Mouse (Mus musculus) gastrocnemius, adult 2 months (tissue): ENCODE data around the gene Arrb1. TPM values are rescaled to one million over a fixed set of nuclear protein-coding genes. Genes with fewer than 3 reads are reported as not detected.
A peak's percentile ranks its signal among the peaks of the same experiment; 100 is the strongest.

ENCODE experiments used
- DNase-seq: peaks from one replicate; pipeline ENCODE4 v3.0.0; 2022
- H3K27ac ChIP-seq: fragments of 200-600 bp; 2 replicates; pipeline ENCODE4 v1.8.1; 2022; ENCODE audit warnings: mild to moderate bottlenecking
- H3K4me3 ChIP-seq: fragments of 200-600 bp; 2 replicates; pipeline ENCODE4 v1.8.1; 2022; ENCODE audit warnings: mild to moderate bottlenecking, moderate library complexity
- CTCF ChIP-seq: fragments of 200-600 bp; IDR thresholded peaks from 2 replicates; pipeline ENCODE4 v1.8.1; 2022; ENCODE audit warnings: antibody characterized with exemption, mild to moderate bottlenecking, moderate library complexity
- intact Hi-C: fragments of 180-260 bp; cut with DNase I; formaldehyde crosslinking; loops from one replicate; pipeline ENCODE4 v1.15.1; 2025
- total RNA-seq, 2 experiments: library from RNA; stranded (reverse); gene quantifications; 2 replicates each; pipeline ENCODE4 v1.2.3; 2021

The Arrb1 gene
- total RNA-seq, 2 experiments from 2014 or later = 6.9 to 10.8 TPM

DNA sequence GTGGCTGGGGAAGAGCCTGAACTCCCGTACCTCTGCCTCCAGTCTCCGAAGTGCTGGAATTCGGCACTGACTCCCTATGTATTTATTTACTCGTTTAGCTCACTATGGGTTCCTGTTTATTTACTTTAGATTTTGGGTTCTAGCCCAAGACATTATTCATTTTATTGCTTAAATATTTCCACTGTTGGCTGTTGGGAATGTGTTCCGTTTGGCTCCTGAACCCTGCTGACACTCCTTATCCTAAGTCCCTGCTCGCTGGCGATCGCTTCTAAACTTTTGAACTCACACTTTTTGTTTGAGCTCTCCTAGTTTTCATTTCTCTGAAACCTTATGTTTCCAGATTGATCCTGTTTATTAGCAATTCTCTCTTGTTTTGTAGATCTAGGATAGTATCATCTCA lies 12.1 kb upstream of the Arrb1 start:
- DNase-seq = no peak
- Histone ChIP-seq H3K4me3 (no peak overlapping the region), H3K27ac (no peak overlapping the region)
- intact Hi-C loops = no loop called here
- TF ChIP-seq CTCF = no peak

DNA sequence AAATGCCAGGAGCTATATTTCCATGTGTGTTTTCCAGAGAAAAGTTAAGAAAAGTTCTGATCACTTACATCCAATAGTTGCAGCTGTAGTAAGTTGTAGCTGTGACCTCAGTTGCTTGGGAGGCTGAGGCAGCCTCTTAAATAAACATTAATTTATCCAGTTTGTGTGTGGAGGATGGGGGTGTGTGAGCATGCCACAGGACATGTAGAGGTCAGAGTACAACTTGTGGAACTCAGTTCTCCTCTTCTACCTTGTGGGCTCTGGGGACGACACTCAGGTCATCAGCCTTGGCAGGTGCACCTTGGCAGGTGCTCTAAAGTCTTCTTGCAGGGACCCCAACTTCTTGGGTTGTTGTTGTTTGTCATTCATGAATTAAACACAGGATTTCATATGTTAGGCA lies 11.4 kb upstream of the Arrb1 start:
- no peak for TF ChIP-seq CTCF
- no peak for DNase-seq
- intact Hi-C loops = no loop called here
- H3K27ac ChIP-seq = no peak overlapping the region
- no peak overlapping the region for H3K4me3 ChIP-seq

GRCm38 (mm10) chr7:99528547-99528946 lies 6.7 kb upstream of the Arrb1 start:
- TF ChIP-seq CTCF = no peak
- intact Hi-C loops = no loop called here
- Histone ChIP-seq H3K4me3 (no peak overlapping the region), H3K27ac (no peak overlapping the region)
- DNase-seq = no peak

DNA sequence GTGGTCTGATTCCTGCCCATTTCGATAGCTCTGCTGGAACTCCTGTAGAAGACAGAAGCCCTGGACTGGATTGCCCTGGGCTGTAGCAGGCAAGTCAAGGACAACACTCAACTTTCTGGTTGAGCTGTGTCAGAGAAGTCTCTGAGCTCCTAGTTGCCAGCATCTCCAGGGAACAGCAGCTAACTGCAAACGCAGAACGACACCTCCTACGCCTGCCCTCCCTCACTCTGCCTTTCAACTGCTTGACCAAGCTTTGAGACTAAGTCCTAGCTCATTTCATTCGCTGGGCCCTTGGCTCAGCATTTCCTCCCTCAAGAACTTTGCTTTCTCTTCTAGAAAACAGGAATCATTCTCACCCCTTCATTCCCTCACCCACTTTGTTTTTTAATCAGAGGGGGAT lies 5.9 kb upstream of the Arrb1 start:
- no peak for TF ChIP-seq CTCF
- intact Hi-C loops = no loop called here
- H3K27ac ChIP-seq = no peak overlapping the region
- no peak for DNase-seq
- no peak overlapping the region for H3K4me3 ChIP-seq

GRCm38 (mm10) chr7:99531408-99531970 lies 3.8 kb upstream of the Arrb1 start:
- DNase-seq = no peak
- TF ChIP-seq CTCF = no peak
- H3K4me3 ChIP-seq = no peak overlapping the region
- no peak overlapping the region for H3K27ac ChIP-seq
- intact Hi-C loops = no loop called here

- no peak overlapping the region for H3K4me3 ChIP-seq
- no peak for DNase-seq
- H3K27ac ChIP-seq = no peak overlapping the region
- intact Hi-C loops = no loop called here
- TF ChIP-seq CTCF = no peak
Measured at GRCm38 (mm10) chr7:99532526-99532925, 2.7 kb upstream of the Arrb1 start.

GRCm38 (mm10) chr7:99533600-99533999 lies 1.7 kb upstream of the Arrb1 start:
- DNase-seq = no peak
- no peak overlapping the region for H3K27ac ChIP-seq
- TF ChIP-seq CTCF = no peak
- no peak overlapping the region for H3K4me3 ChIP-seq
- intact Hi-C loops = no loop called here

GRCm38 (mm10) chr7:99534501-99534900 lies 765 bp upstream of the Arrb1 start:
- Histone ChIP-seq H3K4me3 (peak overlapping the region; percentile 93), H3K27ac (peak overlapping the region; percentile 94)
- no peak for TF ChIP-seq CTCF
- intact Hi-C loops = no loop called here
- no peak for DNase-seq

- no peak for TF ChIP-seq CTCF
- intact Hi-C loops = no loop called here
- H3K27ac ChIP-seq = peak overlapping the region; percentile 94
- H3K4me3 ChIP-seq = peak overlapping the region; percentile 93
- DNase-seq = no peak
Measured at GRCm38 (mm10) chr7:99535741-99536501, 655 bp downstream of the Arrb1 start.

DNA sequence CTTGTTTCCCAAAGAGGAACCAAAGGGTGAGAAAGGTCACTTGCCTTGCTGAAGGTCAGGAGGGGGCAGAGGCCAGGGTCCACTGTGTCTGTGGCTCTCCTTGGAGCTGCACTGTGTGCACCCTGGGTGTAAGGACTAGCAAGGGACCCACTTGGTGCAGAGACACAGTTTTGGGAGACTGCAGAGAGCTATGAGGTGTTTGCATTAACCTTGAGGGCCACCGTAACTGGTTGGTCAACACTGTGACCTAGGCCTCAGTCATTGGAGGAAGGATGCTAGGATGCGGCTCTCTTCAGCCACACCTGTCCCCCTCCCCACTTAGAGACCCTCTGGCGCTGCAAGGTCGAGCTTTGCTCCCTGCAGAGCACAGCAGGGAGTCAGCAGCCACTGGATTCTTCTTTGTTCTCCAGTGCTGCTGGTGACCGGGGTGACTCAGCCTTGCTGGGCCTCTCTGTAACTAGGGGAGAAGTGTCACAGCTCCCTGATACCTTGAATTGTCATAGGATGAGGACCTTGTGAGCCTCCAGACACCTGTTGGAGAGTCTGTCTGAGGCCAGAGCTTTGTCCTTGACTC lies 2.0 kb downstream of the Arrb1 start:
- peak overlapping the region; percentile 94 for H3K27ac ChIP-seq
- TF ChIP-seq CTCF = no peak
- peak overlapping the region; percentile 93 for H3K4me3 ChIP-seq
- peak; percentile 16 for DNase-seq
- intact Hi-C loops = no loop called here

DNA sequence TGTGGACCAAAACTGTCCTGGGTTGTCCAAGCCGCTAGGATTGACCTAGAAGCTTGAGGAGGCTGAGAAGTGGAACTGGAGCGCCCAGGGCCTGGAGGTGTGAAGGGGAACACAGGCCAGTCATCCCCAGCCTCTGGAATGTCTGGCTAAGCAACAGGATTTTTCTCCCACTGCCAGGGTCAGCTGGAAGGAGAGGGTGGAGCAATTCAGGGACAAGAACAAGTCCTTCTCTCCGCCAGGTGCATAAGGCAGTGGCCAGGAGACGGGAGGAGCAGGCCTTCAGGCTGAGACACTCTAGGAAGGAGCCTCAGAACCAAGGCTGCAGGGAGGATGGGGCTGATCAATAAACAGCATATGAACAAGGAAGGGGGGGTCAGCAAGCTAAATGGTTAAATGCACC lies 3.2 kb downstream of the Arrb1 start:
- TF ChIP-seq CTCF = no peak
- Histone ChIP-seq H3K4me3 (no peak overlapping the region), H3K27ac (peak overlapping the region; percentile 67)
- intact Hi-C loops = no loop called here
- DNase-seq = peak; percentile 14

DNA sequence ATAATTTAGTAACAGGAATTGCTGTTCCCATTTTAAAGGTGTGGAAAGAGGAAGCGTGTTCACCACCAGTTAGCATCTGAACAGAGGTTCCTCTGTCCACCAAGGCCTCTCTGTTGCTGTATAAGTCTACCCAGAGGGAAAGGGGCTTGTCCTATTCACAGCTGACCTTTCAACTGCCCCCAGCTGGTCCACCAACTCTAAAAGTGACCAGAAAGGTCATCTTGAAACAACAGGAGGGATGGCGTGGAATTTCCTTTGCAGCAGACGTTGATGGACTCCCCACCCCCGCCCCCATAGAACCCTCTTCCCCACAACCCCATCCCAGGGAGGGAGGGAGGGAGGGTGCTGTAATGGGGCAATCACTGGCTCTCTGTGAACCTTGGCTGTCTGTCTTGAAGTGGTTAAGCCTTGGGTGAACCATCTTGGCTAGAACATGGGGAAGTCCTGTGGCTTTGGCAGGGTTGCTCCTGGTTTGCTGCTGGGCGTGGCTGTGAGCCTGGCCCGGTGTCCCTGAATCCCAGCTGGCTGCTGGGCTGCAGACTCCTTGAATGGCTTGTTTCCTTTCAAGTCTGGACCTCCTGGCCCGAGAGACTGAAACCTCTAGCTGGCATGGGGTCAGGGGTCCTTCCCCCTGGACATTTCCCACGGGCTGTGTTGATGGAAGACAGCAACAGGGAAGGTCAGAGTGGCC lies 4.1 kb downstream of the Arrb1 start:
- Histone ChIP-seq H3K4me3 (peak overlapping the region; percentile 53), H3K27ac (peak overlapping the region; percentile 67)
- DNase-seq = peak; percentile 82
- intact Hi-C loops = no loop called here
- no peak for TF ChIP-seq CTCF

DNA sequence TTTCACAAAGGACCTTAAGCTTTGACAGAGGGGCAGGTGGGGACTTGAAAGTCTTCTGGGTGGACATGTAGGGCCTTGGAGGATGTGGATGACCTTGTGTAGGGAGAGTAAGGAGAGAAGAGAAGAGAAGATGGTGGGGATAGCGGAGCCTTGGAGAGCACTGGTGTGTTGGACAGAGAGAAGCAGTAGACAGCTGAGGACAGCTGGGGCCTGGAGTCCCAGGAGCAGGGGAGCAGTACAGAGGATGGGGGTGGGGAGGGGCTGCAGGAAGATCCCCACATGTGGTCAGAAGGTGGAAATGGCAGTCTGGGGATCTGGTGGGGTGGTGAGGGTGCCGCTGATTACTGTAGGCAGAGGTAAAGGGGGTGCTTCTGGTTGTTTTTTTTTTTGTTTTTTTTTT lies 4.8 kb downstream of the Arrb1 start:
- peak; percentile 13 for DNase-seq
- Histone ChIP-seq H3K27ac (peak overlapping the region; percentile 67), H3K4me3 (peak overlapping the region; percentile 53)
- intact Hi-C loops = no loop called here
- no peak for TF ChIP-seq CTCF
